Mouse (Mus musculus) megakaryocyte, adult 5-6 weeks (primary cell): ENCODE data around the gene Chat. TPM values are rescaled to one million over a fixed set of nuclear protein-coding genes. Genes with fewer than 3 reads are reported as not detected.

Source experiments
- ATAC-seq: 2 replicates; pipeline ENCODE4 v1.8.0; 2016; ENCODE audit warnings: mild to moderate bottlenecking, inconsistent platforms; ENCODE audit not compliant: poor library complexity, severe bottlenecking
- total RNA-seq, 2 experiments: library from RNA; stranded (forward) in 1 of 2; stranded (reverse) in 1 of 2; fragments of 153-499, 151-499 nt in 1 of 2; fragments of 221-1000, 200-1000 nt in 1 of 2; gene quantifications; 2 replicates each; pipeline versions ENCODE4 v1.2.3 to v1.2.4; 2015 to 2017

The Chat gene
- total RNA-seq (2015) (not detected in 2 replicates), total RNA-seq (2017) (not detected in 2 replicates)

DNA sequence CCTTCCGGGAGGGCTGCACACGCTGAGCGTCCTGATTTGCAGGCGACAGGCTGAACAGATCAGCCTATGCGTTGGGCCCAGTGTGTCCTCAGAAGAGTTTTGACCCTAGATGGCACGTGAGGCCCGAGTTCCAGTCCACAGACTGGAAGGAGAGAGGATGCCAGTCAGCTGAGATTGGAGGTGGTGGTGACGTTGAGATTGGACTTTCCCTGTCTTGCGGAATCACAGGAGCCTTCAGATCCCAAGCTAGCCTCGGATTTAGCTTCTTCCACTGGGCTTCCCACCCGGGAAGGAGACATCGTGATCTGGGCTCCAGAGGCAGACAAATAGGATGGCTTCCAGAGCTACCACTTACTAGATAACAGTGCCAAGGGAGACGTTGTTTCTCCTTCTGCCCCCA is at the start of gene Chat:
Chat (minus strand) TSS at position 101 of the 400 bp plus-strand sequence.
- no peak for ATAC-seq

DNA sequence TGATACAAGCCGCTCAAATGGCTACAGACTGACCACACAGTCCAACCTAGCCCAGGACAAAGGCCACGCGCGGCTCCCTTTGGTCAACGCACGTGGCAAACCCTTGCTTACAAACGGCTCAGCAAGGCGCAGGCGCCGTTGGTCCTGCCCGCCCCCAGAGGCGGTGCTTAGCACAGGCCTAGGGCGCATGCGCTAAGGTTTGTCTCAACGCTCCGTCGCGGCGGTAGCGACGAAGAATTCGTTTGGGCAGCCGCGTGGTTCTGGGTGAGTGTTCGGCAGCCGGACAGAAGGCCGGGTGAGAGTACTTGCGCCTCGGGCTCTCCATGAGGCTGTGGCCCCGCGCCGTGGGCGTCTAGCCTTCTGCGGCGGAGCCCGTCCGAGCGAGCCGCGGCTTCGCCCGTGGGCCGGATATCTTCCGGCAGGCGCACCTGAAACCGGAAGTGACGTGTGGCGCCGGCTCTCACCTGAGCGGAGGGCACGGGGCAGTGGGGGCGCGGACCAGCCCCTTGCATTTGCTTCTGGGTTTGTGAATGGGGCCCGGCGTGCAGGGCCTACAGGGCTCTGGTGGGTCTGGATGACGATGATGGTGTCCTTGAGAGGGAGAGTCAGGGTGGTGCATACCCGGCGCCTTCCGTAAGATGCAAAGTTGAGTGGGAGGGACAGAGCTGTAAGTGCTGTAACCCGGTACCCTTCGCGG is 47.7 kb upstream of the Chat start, which contains the start of gene Ercc6:
Ercc6 (plus strand) TSS at position 186 of the 697 bp plus-strand sequence.
- peak; percentile 86 for ATAC-seq

DNA sequence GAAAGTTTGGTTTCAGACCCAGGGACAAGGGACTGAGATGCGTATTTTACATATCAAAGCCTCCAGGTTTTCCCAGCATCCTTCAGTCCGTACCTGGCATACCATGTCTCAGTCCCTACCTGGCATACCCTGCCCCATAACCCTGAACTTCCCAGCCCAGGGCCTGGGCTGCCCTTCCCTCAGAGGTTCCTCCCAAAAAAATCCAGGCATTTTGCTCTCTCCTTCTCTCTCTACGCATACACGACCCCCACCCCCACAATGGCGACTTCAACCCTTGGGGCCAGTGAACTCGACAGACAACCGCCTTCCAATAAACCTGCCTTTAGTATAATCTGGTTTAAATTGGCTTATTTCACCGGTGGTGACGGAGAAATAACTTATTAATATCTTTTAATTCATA is 47.1 kb upstream of the Chat start:
- ATAC-seq: no peak

DNA sequence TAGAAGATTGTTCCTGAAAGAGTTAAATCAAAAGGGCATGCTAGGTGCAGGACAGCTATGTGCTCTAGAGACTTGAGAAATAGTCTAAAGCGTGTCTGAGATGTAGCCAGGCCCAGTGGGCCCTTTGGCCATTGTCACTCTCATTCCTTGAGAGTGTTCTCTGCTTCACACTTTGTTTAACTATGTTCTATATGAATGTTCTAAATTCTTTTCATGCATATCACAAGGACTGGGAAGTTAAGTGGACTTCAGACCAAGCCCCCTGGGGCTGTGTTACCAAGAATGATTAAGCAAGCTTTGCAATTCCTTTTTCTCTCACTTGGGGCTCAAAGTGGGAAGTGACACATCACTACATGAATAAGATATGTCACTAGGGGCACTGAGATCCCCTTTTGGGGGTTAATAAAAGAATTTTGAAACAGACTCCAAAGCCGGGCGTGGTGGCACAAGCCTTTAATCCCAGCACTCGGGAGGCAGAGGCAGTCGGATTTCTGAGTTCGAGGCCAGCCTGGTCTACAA is 43.7 kb upstream of the Chat start:
- peak; percentile 43 for ATAC-seq

DNA sequence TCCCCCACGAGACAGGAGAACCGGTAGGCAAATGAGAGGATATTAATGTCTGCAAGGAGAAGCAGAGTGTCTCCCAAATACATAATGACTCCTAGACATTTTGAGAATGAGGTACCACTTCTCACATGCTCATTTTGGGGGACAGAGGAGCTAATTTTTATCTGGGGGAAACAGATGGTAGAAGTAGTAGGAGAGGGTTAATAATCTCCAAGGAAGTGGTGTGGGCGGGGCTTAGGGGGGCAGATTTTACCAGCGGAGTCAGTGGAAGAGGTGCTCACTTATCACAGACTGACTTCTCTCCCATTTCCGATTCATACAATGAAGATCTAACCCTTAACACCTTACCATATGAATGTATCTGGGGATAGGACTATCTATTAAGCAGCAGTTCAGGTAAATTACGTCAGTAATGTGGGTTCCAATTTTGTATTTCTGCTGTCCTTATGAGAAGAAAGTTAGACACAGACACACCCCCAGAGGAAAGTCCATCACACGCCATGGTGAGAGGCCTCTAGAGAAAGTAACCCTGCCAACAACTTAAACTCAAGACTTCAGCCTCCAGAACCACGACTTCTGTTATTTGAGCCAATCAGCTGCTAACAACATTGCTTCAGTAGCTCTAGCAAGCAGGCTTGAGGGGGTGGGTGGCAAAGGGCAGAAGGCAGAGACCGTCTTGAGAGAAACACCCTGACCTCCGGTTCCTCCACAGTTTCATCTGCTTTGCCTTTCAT is 42.5 kb upstream of the Chat start:
- peak; percentile 46 for ATAC-seq

DNA sequence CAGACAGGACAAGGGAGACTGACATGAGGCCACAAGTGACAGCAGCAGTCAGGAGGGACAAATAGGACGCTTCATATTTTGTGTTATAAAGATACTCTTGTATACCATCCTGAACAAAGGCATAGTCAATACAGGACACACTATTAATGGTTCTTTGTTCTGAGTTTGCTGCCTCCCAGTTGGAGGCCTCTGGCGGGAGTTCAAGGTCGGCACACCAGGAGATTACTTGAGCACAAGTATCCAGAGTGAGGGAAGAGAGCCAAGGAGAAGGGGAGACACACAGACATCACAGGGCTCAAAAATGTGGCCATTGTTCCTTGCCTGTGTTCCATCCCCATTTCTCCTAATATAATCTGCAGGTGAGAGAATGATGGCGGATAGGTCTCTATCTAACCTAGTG is 41.4 kb upstream of the Chat start:
- ATAC-seq: no peak

DNA sequence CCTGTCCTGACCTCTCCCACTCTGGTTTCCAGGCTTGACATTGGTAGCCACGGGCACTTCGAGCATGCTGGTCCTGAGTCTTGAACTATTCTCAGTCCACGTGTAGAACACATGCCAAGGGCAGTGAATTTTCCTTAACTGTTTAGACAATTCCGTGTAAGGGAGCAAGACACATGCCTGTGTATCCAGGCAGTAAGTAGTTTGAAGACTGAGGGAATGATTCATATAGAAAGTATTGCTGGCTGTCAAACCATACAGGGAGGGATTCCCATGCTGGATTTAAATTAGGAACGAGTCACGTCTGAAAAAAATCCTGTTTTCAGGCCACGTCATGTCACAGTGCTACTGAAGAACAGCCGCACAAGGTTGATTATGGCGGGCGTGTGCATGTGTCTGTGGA is 40.5 kb upstream of the Chat start:
- no peak for ATAC-seq

DNA sequence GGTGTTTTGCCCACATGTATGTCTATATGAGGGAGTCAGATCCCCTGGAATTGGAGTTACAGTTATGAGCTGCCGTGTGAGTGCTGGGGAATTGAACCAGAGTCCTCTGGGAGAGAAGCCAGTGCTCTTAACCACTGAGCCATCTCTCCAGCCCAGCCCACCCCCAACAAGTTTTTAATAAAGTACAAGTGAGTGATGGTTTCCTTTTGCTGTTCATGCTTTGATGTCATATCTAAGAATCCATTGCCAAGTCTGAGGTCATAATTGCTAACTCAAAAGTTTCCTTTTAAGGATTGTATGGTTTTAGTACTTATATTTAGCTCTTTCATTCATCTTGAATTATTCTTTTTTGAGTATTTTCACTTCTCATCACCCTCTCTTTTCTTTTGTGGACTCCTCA is 38.1 kb upstream of the Chat start:
- ATAC-seq: no peak

DNA sequence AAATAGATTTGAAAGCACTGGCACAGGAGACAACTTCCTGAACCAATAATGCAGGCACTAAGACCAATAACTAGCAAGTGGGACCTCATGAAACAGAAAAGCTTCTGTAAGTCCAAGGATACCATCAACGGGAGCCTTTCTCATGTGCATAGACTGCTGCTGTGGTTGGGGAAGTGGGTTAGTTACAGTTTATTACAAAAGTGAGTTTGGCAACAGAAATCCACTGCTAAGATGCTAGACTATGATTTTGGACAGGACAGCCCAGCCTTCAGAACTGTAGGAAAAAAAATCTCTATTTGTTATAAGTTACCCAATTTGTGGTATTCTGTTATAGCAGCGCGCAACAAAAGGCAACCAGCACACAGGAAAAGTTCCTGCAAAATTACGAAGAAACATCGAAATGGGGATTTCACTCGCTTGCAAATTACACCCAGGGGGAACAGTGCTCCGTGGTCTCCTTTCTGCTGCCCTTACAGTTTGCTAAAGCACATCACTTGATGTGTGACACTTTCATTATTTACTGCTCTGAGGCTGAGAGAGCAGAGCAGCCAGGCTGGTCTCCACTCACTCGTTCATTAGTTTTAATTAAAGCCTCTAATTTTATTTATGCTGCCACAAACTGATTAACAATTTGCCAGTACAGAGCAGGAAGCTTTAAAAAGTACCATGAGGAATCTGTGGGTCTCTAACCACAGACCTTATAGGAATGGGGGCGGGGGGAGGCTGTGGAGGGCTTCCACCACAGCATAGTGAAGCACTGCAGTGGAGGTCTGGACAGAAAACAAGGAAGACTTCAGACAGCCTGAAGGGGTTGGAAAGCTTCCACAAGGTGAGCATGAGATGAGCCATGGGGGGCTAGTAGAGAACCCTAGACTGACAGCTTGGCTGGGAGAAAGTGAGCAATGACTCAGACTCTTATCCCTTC is 37.2 kb upstream of the Chat start:
- peak; percentile 67 for ATAC-seq

DNA sequence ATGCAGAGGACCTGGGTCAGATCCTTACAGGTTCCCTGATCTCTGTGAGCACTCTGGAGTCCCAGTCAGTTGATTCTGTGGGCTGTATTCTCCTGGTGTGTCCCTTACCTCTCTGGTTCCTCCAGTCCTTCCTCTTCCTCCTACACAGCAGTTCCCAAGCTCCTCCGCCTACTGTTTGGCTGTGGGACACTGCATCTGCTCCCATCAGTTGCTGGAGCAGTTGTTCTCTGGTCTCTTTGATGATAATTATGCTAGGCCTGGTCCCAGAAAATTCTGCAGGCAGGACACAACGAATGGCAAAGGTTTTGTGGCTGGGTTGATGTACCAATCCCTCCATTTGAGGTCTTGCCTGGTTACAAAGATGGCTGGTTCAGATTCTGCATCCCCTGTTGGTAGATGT is 35.5 kb upstream of the Chat start:
- no peak for ATAC-seq

DNA sequence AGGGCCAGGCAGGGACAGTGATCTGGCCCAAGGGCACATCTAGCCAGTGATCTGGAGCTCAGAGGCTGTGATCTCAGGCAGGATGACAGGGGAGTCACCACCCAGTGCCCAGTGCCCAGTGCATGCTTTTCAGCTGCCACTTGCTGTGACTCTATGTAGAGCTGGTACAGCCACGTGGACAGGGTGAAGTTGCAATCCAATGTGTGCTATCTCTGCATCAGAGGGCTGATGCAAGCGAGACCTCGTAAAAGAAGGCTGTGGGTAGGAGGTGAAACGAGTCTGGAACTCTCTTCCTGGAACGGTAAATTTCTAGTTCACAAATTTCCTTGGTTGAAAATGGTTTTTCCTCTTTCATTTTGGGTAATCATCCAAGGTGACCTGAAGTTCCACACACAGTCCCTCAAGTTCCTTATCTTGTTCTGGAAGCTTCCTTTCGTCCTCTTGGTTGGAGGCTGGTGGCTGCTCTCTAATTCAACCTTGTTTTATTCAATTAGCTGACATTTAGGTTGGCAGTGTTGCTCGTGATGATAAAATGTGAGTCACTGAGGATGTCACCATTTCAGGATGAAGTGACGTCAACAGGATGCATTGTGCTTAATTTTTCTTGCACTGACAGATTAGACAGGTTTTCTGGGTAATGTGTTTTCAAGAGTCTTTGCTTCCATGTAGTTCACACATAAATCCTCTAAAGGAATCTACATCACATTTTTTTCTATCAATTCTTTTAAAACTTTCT is 30.5 kb upstream of the Chat start:
- ATAC-seq: peak; percentile 45; the same call in 1 of the 2 replicates

DNA sequence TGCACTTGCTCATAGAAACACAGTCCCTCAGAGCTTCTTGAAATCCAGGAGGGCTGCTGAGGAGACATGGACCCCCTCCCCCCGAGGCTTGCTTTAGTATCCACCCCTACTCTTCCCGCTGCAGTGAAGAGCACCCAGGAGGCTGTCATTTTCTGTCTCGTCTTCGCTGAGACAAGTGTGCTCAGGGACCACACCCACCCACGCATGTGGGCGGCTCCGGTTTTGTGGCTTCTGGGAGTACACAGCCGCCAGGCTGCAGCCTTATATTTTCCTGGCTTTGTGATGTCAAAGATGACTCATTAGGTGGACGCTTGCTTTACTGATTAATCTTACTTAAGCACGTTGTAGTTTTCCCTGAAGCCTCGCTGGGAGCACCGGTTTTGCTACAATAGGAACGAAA is 26.7 kb upstream of the Chat start:
- ATAC-seq: peak; percentile 73

DNA sequence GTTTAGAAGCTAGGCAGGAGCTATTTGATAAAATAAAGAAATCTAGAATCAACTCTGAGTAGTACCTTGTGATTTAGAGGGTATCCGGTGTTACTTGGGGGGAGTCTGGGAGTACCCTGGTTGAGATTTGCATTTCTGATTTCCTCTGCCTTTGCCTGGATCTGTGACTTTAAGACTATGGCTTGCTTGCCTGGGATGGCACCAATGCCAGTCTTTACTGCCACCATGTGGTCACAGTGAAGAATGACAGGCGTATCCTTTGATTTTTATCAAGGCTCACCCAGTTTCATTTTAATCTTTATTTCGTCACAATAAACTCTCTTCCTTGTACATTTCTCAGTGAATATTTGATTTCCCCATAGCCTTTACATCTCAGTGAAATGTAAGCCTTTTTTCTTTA is 16.3 kb upstream of the Chat start:
- peak; percentile 87 for ATAC-seq

DNA sequence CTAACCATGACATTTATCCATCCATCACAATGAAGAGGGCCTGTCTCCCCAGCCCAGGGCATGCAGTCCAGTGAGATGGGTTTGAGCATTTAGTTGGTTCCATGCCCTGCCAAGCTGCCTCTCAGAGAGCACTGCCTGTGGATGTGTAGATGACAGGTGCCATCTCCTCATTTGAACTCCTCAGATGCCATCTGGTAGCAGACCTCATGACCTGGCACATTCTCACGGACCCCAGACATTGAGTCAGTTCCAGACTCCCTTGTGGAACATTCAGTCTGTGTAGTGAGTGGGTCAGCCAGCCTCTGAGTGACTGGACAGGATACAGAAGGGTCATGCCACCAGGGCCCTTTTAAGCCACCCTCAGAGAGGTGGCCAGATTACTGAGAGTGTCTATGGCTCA is 11.8 kb upstream of the Chat start:
- no peak for ATAC-seq

DNA sequence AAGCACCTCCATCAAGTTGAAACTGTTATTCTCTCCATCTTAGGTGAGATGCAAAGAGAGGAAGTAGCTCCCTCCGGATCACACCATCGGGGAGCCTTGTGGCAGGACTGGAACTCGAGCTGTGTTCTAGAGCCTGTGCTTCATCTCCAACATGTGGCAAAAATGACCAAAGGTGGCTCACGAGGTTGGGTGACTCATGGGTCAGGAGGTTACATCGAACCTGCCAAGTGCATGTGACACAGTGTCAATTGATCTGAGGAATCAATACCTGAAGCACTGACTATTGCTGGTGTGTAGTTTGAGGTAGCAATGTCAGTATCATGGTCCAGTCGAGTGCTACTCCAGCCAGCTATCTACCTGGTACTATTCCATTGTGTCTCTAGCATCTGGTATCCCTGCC is 10.8 kb upstream of the Chat start:
- no peak for ATAC-seq

DNA sequence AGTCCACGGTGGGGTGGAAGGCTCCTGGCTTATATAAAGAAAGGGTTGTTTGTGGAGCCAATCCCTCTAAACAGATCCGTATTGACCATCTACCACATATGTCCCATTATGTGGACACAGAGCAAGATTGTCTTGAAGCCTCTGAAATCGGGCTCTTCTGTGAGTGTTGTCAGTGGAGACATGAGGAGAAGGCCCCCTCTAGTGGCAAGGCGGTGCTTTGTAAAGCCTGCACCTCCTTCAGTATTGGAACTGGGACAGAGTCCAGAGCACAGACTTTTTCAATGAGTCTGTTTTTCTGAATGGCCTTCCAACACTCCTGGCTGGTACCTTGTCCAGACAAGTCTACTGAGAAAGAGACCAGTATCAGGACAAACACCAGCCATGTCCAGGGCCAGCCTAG is 7.2 kb upstream of the Chat start:
- ATAC-seq: no peak

DNA sequence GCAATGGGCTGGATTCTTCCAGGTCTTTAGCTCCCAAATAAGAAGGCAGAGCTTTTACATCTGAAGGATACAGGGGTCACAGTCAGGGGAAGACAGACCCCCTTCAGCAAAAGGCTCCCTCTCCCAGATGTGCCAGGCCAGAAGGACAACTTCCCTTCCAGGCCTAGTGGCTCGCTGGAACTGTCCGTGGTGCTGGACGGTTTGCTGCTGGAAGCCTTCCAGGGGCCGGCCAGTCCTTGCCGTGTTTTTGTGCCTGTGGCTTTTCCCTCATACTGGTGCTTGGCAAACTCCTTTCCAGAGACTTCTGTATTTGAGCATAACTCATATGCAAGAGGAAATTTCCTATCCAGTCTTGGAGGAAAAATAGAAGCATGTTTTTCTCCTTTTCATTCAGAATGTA is 1.8 kb upstream of the Chat start:
- ATAC-seq: no peak

DNA sequence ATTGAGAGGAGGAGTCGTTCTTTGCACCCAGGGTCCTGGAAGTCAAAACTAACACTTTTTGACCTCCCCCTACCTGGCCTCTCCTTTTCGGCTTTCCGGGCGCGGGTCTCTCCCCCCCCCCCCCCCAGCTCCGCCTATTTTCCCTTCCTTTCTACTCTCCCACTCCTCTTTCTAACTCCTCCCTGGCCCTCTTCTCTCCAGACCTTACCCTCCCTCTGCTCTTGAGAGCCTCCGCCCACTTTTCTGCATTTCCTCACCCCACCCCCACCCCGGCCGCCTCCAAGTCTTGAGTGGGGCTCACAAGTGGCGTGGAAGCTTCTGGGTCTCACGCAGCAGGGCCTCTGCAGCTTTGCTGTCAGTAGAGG is 301 bp downstream of the Chat start:
- no peak for ATAC-seq

DNA sequence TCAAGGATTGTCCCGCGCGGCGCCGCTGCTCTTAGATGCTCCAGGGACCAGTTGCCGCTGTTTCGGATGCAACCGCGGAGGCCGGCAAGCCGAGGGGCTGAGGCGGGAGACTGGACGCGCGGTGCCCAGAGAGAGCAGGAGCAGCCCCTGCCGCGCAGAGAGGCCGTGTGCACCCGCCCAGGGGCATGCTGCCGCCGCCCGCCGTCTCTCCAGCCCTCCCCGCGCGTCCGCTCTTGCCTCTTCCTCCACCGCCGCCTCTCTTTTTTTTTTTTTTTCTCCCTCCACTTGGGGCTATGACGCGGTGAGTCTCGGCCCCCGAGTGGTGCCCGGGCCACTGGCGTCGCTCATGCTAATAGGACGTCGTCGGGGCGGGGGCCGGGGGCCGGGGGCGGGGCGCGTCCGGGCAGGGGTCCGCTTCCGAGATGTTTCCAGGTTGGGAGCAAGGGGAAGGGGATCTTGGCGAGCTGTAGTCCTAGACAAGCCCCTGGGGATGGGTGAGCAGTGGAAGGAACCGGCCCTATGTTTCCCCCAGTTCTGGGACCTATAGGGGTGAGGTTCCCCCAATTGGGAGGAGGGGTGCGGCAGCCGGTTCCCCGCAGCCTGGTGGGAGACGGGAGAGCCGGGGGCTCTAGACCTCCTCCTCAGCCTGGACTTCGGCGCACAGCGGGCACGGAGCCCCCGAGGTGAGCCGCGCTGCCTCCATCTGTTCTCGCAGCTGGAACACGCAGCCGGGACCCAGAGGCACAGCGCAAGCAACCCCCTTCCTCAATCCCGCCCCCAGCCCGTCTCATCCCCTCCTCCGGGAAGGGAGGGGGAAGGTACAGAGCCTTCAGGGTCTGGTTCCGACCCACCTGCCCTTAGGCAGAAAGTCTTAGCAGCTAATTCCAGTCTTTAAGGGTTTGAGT is 936 bp downstream of the Chat start, which contains the start of gene Slc18a3:
Slc18a3 (minus strand) TSS at position 250 of the 905 bp plus-strand sequence.
- no peak for ATAC-seq
